Mouse (Mus musculus): Measurements from ENCODE around the gene Chmp1a. TPM values are rescaled to one million over a fixed set of nuclear protein-coding genes. Genes with fewer than 3 reads are reported as not detected.

Gene Chmp1a
- polyA plus RNA-seq, 1 experiment from 2014 or later, result 113 TPM

- Histone ChIP-seq H3K4me1 (ENCODE audit: control insufficient read depth, insufficient read depth, low read length) (peaks cover 9% of the 10 kb centered on the region; the same call in 1 of the 2 replicates), H3K27me3 (replicated peaks; ENCODE audit: control insufficient read depth, insufficient read depth, low read length) (no peaks in the 10 kb centered on the region), H3K4me3 (ENCODE audit: low read depth, low read length) (no peak overlapping the region), H3K27ac (replicated peaks; ENCODE audit: low read depth, low read length) (no peak overlapping the region), H3K36me3 (ENCODE audit: control insufficient read depth, insufficient read depth, low read length) (peaks cover 85% of the 10 kb centered on the region), H3K9ac (ENCODE audit: low read depth, low read length) (no peak overlapping the region), H3K9me3 (ENCODE audit: control insufficient read depth, low read length) (no peaks in the 10 kb centered on the region), H3K4me2 (ENCODE audit: low read depth, low read length) (no peak overlapping the region)
- WGBS, result 92% methylated on average over 8 of the region's 8 CpGs
- no peak for DNase-seq (ENCODE audit: low spot score)
- ATAC-seq (ENCODE audit: low read depth), result no peak
These were observed 36.0 kb upstream of the Chmp1a start for GRCm38 (mm10) chr8:123248596-123248995.

- 93% methylated on average over 6 of the region's 6 CpGs for WGBS
- ATAC-seq (ENCODE audit: low read depth), result no peak
- H3K9me3 ChIP-seq (ENCODE audit: control insufficient read depth, low read length), result no peaks in the 10 kb centered on the region
These were observed 35.2 kb upstream of the Chmp1a start for GRCm38 (mm10) chr8:123247748-123248147.

GRCm38 (mm10) chr8:123245543-123245942, 33.0 kb upstream of the Chmp1a start:
- H3K4me1 ChIP-seq (ENCODE audit: control insufficient read depth, insufficient read depth, low read length), result no peaks in the 10 kb centered on the region
- H3K27ac ChIP-seq (replicated peaks; ENCODE audit: low read depth, low read length), result no peak overlapping the region
- DNase-seq (ENCODE audit: low spot score), result no peak
- no peak overlapping the region for H3K4me3 ChIP-seq (ENCODE audit: low read depth, low read length)
- H3K27me3 ChIP-seq (replicated peaks; ENCODE audit: control insufficient read depth, insufficient read depth, low read length), result no peaks in the 10 kb centered on the region
- H3K36me3 ChIP-seq (ENCODE audit: control insufficient read depth, insufficient read depth, low read length), result peaks cover 87% of the 10 kb centered on the region
- WGBS, result 88% methylated on average over 5 of the region's 12 CpGs
- no peaks in the 10 kb centered on the region for H3K9me3 ChIP-seq (ENCODE audit: control insufficient read depth, low read length)
- H3K4me2 ChIP-seq (ENCODE audit: low read depth, low read length), result no peak overlapping the region
- no peak for ATAC-seq (ENCODE audit: low read depth)
- no peak overlapping the region for H3K9ac ChIP-seq (ENCODE audit: low read depth, low read length)

More at GRCm38 (mm10) chr8:123247748-123248147, 35.2 kb upstream of the Chmp1a start:
- Histone ChIP-seq H3K4me1 (ENCODE audit: control insufficient read depth, insufficient read depth, low read length) (peaks cover 2% of the 10 kb centered on the region; the same call in 1 of the 2 replicates), H3K27me3 (replicated peaks; ENCODE audit: control insufficient read depth, insufficient read depth, low read length) (no peaks in the 10 kb centered on the region), H3K4me2 (ENCODE audit: low read depth, low read length) (no peak overlapping the region), H3K4me3 (ENCODE audit: low read depth, low read length) (no peak overlapping the region), H3K9ac (ENCODE audit: low read depth, low read length) (no peak overlapping the region), H3K36me3 (ENCODE audit: control insufficient read depth, insufficient read depth, low read length) (peaks cover 92% of the 10 kb centered on the region), H3K27ac (replicated peaks; ENCODE audit: low read depth, low read length) (no peak overlapping the region)
- DNase-seq (ENCODE audit: low spot score), result no peak

GRCm38 (mm10) chr8:123244382-123244781, 31.8 kb upstream of the Chmp1a start:
- H3K4me3 ChIP-seq (ENCODE audit: low read depth, low read length), result no peak overlapping the region
- no peaks in the 10 kb centered on the region for H3K4me1 ChIP-seq (ENCODE audit: control insufficient read depth, insufficient read depth, low read length)
- H3K27me3 ChIP-seq (replicated peaks; ENCODE audit: control insufficient read depth, insufficient read depth, low read length), result no peaks in the 10 kb centered on the region
- no peak for DNase-seq (ENCODE audit: low spot score)
- no peak overlapping the region for H3K4me2 ChIP-seq (ENCODE audit: low read depth, low read length)
- WGBS, result 85% methylated on average over 4 of the region's 4 CpGs
- peaks cover 75% of the 10 kb centered on the region for H3K36me3 ChIP-seq (ENCODE audit: control insufficient read depth, insufficient read depth, low read length)
- H3K27ac ChIP-seq (replicated peaks; ENCODE audit: low read depth, low read length), result no peak overlapping the region
- H3K9ac ChIP-seq (ENCODE audit: low read depth, low read length), result no peak overlapping the region
- H3K9me3 ChIP-seq (ENCODE audit: control insufficient read depth, low read length), result no peaks in the 10 kb centered on the region
- ATAC-seq (ENCODE audit: low read depth), result no peak

- no peak overlapping the region for H3K4me3 ChIP-seq (ENCODE audit: low read depth, low read length)
- no peaks in the 10 kb centered on the region for H3K27me3 ChIP-seq (replicated peaks; ENCODE audit: control insufficient read depth, insufficient read depth, low read length)
- ATAC-seq (ENCODE audit: low read depth) (no peak), DNase-seq (ENCODE audit: low spot score) (no peak)
- no peak overlapping the region for H3K4me2 ChIP-seq (ENCODE audit: low read depth, low read length)
- no peaks in the 10 kb centered on the region for H3K4me1 ChIP-seq (ENCODE audit: control insufficient read depth, insufficient read depth, low read length)
- 0 out of 2 replicates have a peak overlapping the region, but pooled peaks have one; percentile 8 for H3K9ac ChIP-seq (ENCODE audit: low read depth, low read length)
- H3K27ac ChIP-seq (replicated peaks; ENCODE audit: low read depth, low read length), result no peak overlapping the region
- peaks cover 62% of the 10 kb centered on the region for H3K36me3 ChIP-seq (ENCODE audit: control insufficient read depth, insufficient read depth, low read length)
- no peaks in the 10 kb centered on the region for H3K9me3 ChIP-seq (ENCODE audit: control insufficient read depth, low read length)
- 74% methylated on average over 10 of the region's 11 CpGs for WGBS
These were observed 30.5 kb upstream of the Chmp1a start for GRCm38 (mm10) chr8:123243053-123243452.

GRCm38 (mm10) chr8:123242107-123242923, 29.8 kb upstream of the Chmp1a start:
- no peaks in the 10 kb centered on the region for H3K9me3 ChIP-seq (ENCODE audit: control insufficient read depth, low read length)
- WGBS, result 87% methylated on average over 7 of the region's 7 CpGs
- H3K27ac ChIP-seq (replicated peaks; ENCODE audit: low read depth, low read length), result no peak overlapping the region
- peaks cover 55% of the 10 kb centered on the region for H3K36me3 ChIP-seq (ENCODE audit: control insufficient read depth, insufficient read depth, low read length)
- H3K4me2 ChIP-seq (ENCODE audit: low read depth, low read length), result no peak overlapping the region
- H3K4me1 ChIP-seq (ENCODE audit: control insufficient read depth, insufficient read depth, low read length), result no peaks in the 10 kb centered on the region
- no peak for DNase-seq (ENCODE audit: low spot score)
- no peak overlapping the region for H3K4me3 ChIP-seq (ENCODE audit: low read depth, low read length)
- no peak for ATAC-seq (ENCODE audit: low read depth)
- H3K27me3 ChIP-seq (replicated peaks; ENCODE audit: control insufficient read depth, insufficient read depth, low read length), result no peaks in the 10 kb centered on the region
- no peak overlapping the region for H3K9ac ChIP-seq (ENCODE audit: low read depth, low read length)

GRCm38 (mm10) chr8:123239398-123239797, 26.8 kb upstream of the Chmp1a start:
- 0 out of 2 replicates have a peak, but pooled peaks cover 6% of the 10 kb centered on the region for H3K4me1 ChIP-seq (ENCODE audit: control insufficient read depth, insufficient read depth, low read length)
- 85% methylated on average over 10 of the region's 10 CpGs for WGBS
- H3K36me3 ChIP-seq (ENCODE audit: control insufficient read depth, insufficient read depth, low read length), result peaks cover 25% of the 10 kb centered on the region; the same call in 1 of the 2 replicates
- H3K27ac ChIP-seq (replicated peaks; ENCODE audit: low read depth, low read length), result no peak overlapping the region
- no peak overlapping the region for H3K4me3 ChIP-seq (ENCODE audit: low read depth, low read length)
- H3K9me3 ChIP-seq (ENCODE audit: control insufficient read depth, low read length), result no peaks in the 10 kb centered on the region
- H3K4me2 ChIP-seq (ENCODE audit: low read depth, low read length), result no peak overlapping the region
- H3K9ac ChIP-seq (ENCODE audit: low read depth, low read length), result no peak overlapping the region
- no peak for DNase-seq (ENCODE audit: low spot score)
- H3K27me3 ChIP-seq (replicated peaks; ENCODE audit: control insufficient read depth, insufficient read depth, low read length), result peaks cover 6% of the 10 kb centered on the region
- ATAC-seq (ENCODE audit: low read depth), result no peak

- Histone ChIP-seq H3K9ac (ENCODE audit: low read depth, low read length) (peak within 1 kb of the TSS; percentile 66), H3K27me3 (replicated peaks; ENCODE audit: control insufficient read depth, insufficient read depth, low read length) (peaks cover 8% of the 10 kb centered on the region), H3K4me3 (ENCODE audit: low read depth, low read length) (peak within 1 kb of the TSS; percentile 61), H3K9me3 (ENCODE audit: control insufficient read depth, low read length) (no peaks in the 10 kb centered on the region), H3K36me3 (ENCODE audit: control insufficient read depth, insufficient read depth, low read length) (no peaks in the 10 kb centered on the region), H3K4me2 (ENCODE audit: low read depth, low read length) (peak within 1 kb of the TSS; percentile 85), H3K27ac (replicated peaks; ENCODE audit: low read depth, low read length) (no peak within 1 kb of the TSS), H3K4me1 (ENCODE audit: control insufficient read depth, insufficient read depth, low read length) (0 out of 2 replicates have a peak, but pooled peaks cover 6% of the 10 kb centered on the region)
- peak; percentile 92 for ATAC-seq (ENCODE audit: low read depth)
- under 1% methylated on average over 51 of the region's 57 CpGs for WGBS
- peak; percentile 92 for DNase-seq (ENCODE audit: low spot score)
These were observed 23.2 kb upstream of the Chmp1a start, which contains the start of gene Spata2l for GRCm38 (mm10) chr8:123235520-123236497. Spata2l (minus strand) TSS chr8:123236233.

Data from embryonic facial prominence, embryonic 14.5 days (tissue).